Mouse (Mus musculus) kidney, embryonic 16.5 days (tissue): ENCODE data around the gene Prkg2. TPM values are rescaled to one million over a fixed set of nuclear protein-coding genes. Genes with fewer than 3 reads are reported as not detected.

Experiments
- ATAC-seq: fragments of 200-750 bp; cut with Nextera tagmentation; 2 replicates; pipeline ENCODE4 v1.8.0; 2017; ENCODE audit warnings: moderate TSS enrichment; ENCODE audit not compliant: low FRiP score, low TSS enrichment
- H3K27ac ChIP-seq: fragments of 300-500 bp; sonication (generic); 2 replicates; pipeline ENCODE4 v1.5.1; 2014; ENCODE audit warnings: low read length
- H3K27me3 ChIP-seq: fragments of 300-500 bp; sonication (generic); 2 replicates; pipeline ENCODE4 v1.6.1; 2014; ENCODE audit warnings: low read length, control low read depth, mixed read lengths; ENCODE audit not compliant: insufficient read depth
- H3K36me3 ChIP-seq: fragments of 300-500 bp; sonication (generic); 2 replicates; pipeline ENCODE4 v1.6.1; 2014; ENCODE audit warnings: low read length, control low read depth, mixed read lengths; ENCODE audit not compliant: insufficient read depth
- H3K4me1 ChIP-seq: fragments of 300-500 bp; sonication (generic); 2 replicates; pipeline ENCODE4 v1.6.1; 2014; ENCODE audit warnings: low read length, control low read depth, mixed read lengths; ENCODE audit not compliant: insufficient read depth
- H3K4me2 ChIP-seq: fragments of 300-500 bp; sonication (generic); replicated peaks from 2 replicates; pipeline ENCODE4 v1.6.1; 2014; ENCODE audit warnings: low read depth, low read length
- H3K4me3 ChIP-seq: fragments of 300-500 bp; sonication (generic); 2 replicates; pipeline ENCODE4 v1.5.1; 2014; ENCODE audit warnings: mild to moderate bottlenecking, low read length
- H3K9ac ChIP-seq: fragments of 300-500 bp; sonication (generic); replicated peaks from 2 replicates; pipeline ENCODE4 v1.6.1; 2014; ENCODE audit warnings: low read length
- H3K9me3 ChIP-seq: fragments of 300-500 bp; sonication (generic); 2 replicates; pipeline ENCODE4 v1.6.1; 2016; ENCODE audit warnings: low read length, control low read depth
- WGBS: fragments of 180-500 bp; shearing (Covaris S2); extraction: QIAGEN DNeasy Blood & Tissue Kit; methylation state at CpG from one replicate; pipeline ENCODE4 v1.1.7; 2014; 5-methylcytosine and 5-hydroxymethylcytosine counted together
- polyA plus RNA-seq: library from polyadenylated mRNA; unstranded; fragments of >200 nt; fragmentation: Nextera tagmentation; extraction: Ambion mirVana; gene quantifications from 2 replicates; pipeline ENCODE4 v1.2.1, GENCODE M21; 2015

The Prkg2 gene
- polyA plus RNA-seq, 1 experiment from 2014 or later, result 2.4 TPM

GRCm38 (mm10) chr5:98985077-98985476 lies 52.1 kb downstream of the Prkg2 start:
- ATAC-seq, result no peak
- H3K4me2 ChIP-seq, result no peak overlapping the region
- H3K9ac ChIP-seq, result no peak overlapping the region
- H3K4me3 ChIP-seq, result no peak overlapping the region
- H3K36me3 ChIP-seq, result no peaks in the 10 kb centered on the region
- H3K27me3 ChIP-seq, result no peaks in the 10 kb centered on the region
- H3K9me3 ChIP-seq, result no peaks in the 10 kb centered on the region
- no peak overlapping the region for H3K27ac ChIP-seq
- WGBS, result 88% methylated on average over 3 of the region's 3 CpGs
- no peaks in the 10 kb centered on the region; the same call in 1 of the 2 replicates for H3K4me1 ChIP-seq

DNA sequence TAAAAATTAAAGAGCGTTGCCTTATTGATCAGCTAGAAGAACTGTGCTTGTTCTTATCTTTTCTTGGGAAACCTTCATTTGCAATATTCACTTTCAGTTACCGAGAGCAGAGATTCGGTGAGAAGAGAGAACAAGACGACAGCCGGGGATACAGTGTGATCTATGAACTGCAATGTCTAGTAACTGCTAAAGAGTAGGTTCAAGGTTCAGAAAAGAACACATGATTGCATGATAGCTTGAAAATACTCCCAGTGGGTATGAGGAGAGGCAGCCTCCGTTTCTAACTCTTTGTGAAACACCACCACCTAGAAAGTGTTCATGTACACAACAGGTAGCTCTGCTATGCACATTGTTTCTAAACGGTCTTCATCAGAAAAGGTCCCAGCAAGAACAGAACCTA lies 55.8 kb downstream of the Prkg2 start:
- Histone ChIP-seq H3K4me3 (no peak overlapping the region), H3K36me3 (no peaks in the 10 kb centered on the region), H3K9ac (no peak overlapping the region), H3K4me1 (no peaks in the 10 kb centered on the region; the same call in 1 of the 2 replicates), H3K9me3 (no peaks in the 10 kb centered on the region), H3K27me3 (no peaks in the 10 kb centered on the region), H3K4me2 (no peak overlapping the region), H3K27ac (no peak overlapping the region)
- ATAC-seq, result no peak
- WGBS, result 83% methylated on average over 7 of the region's 7 CpGs

GRCm38 (mm10) chr5:98978316-98978715 lies 58.8 kb downstream of the Prkg2 start:
- Histone ChIP-seq H3K36me3 (no peaks in the 10 kb centered on the region), H3K27ac (no peak overlapping the region), H3K4me2 (no peak overlapping the region), H3K9ac (no peak overlapping the region), H3K4me3 (no peak overlapping the region), H3K9me3 (no peaks in the 10 kb centered on the region), H3K27me3 (no peaks in the 10 kb centered on the region), H3K4me1 (no peaks in the 10 kb centered on the region)
- WGBS, result 77% methylated on average over 6 of the region's 6 CpGs
- no peak for ATAC-seq

GRCm38 (mm10) chr5:98975877-98976672 lies 61.1 kb downstream of the Prkg2 start:
- H3K27me3 ChIP-seq, result no peaks in the 10 kb centered on the region
- H3K4me3 ChIP-seq, result no peak overlapping the region
- H3K27ac ChIP-seq, result no peak overlapping the region
- H3K9me3 ChIP-seq, result no peaks in the 10 kb centered on the region
- no peaks in the 10 kb centered on the region for H3K36me3 ChIP-seq
- no peaks in the 10 kb centered on the region for H3K4me1 ChIP-seq
- H3K9ac ChIP-seq, result no peak overlapping the region
- no peak overlapping the region for H3K4me2 ChIP-seq
- no peak for ATAC-seq
- WGBS, result 78% methylated on average over 10 of the region's 10 CpGs

DNA sequence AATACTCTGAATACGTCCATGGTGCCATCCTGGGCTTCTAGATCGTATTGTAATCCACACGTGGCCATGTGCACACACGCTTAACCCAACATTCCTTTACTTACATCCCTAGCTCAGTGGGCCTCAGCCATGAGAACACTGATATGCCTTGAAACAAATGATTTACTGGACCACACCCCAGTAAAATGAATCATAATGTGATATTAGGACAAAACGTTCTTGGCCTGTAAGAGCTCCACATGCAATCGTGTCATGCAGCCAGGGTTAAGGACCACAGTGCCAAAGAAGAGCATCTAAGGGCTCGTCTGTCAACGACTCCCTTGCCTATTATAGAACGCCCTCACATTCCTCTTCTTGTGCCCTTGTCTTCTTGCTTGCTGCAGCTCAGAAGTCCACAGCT lies 70.5 kb downstream of the Prkg2 start:
- WGBS, result 76% methylated on average over 9 of the region's 9 CpGs
- no peak overlapping the region for H3K4me3 ChIP-seq
- H3K9me3 ChIP-seq, result no peaks in the 10 kb centered on the region
- H3K4me1 ChIP-seq, result peaks cover 3% of the 10 kb centered on the region; the same call in 1 of the 2 replicates
- no peak overlapping the region for H3K9ac ChIP-seq
- no peaks in the 10 kb centered on the region for H3K27me3 ChIP-seq
- no peak for ATAC-seq
- H3K36me3 ChIP-seq, result no peaks in the 10 kb centered on the region
- H3K27ac ChIP-seq, result no peak overlapping the region
- H3K4me2 ChIP-seq, result no peak overlapping the region

- no peaks in the 10 kb centered on the region for H3K27me3 ChIP-seq
- no peak overlapping the region for H3K27ac ChIP-seq
- no peak overlapping the region for H3K4me3 ChIP-seq
- H3K4me2 ChIP-seq, result no peak overlapping the region
- H3K9ac ChIP-seq, result no peak overlapping the region
- H3K9me3 ChIP-seq, result no peaks in the 10 kb centered on the region
- H3K4me1 ChIP-seq, result peaks cover 3% of the 10 kb centered on the region; the same call in 1 of the 2 replicates
- ATAC-seq, result no peak
- no peaks in the 10 kb centered on the region for H3K36me3 ChIP-seq
- WGBS, result 59% methylated on average over 4 of the region's 4 CpGs
Measured at GRCm38 (mm10) chr5:98965139-98965538, 72.0 kb downstream of the Prkg2 start.

- Histone ChIP-seq H3K27me3 (no peaks in the 10 kb centered on the region), H3K4me1 (peaks cover 3% of the 10 kb centered on the region; the same call in 1 of the 2 replicates), H3K9me3 (no peaks in the 10 kb centered on the region), H3K9ac (no peak overlapping the region), H3K4me3 (no peak overlapping the region), H3K4me2 (no peak overlapping the region), H3K36me3 (no peaks in the 10 kb centered on the region), H3K27ac (no peak overlapping the region)
- 40% methylated on average over 6 of the region's 6 CpGs for WGBS
- no peak for ATAC-seq
Measured at GRCm38 (mm10) chr5:98964367-98964766, 72.8 kb downstream of the Prkg2 start.

- Histone ChIP-seq H3K4me3 (no peak overlapping the region), H3K27ac (no peak overlapping the region), H3K36me3 (no peaks in the 10 kb centered on the region), H3K9me3 (no peaks in the 10 kb centered on the region), H3K4me1 (peaks cover 3% of the 10 kb centered on the region; the same call in 1 of the 2 replicates), H3K27me3 (no peaks in the 10 kb centered on the region), H3K9ac (no peak overlapping the region), H3K4me2 (no peak overlapping the region)
- 13% methylated on average over 2 of the region's 2 CpGs for WGBS
- ATAC-seq, result peak; percentile 61; the same call in 1 of the 2 replicates
Measured at GRCm38 (mm10) chr5:98962472-98962871, 74.7 kb downstream of the Prkg2 start.

DNA sequence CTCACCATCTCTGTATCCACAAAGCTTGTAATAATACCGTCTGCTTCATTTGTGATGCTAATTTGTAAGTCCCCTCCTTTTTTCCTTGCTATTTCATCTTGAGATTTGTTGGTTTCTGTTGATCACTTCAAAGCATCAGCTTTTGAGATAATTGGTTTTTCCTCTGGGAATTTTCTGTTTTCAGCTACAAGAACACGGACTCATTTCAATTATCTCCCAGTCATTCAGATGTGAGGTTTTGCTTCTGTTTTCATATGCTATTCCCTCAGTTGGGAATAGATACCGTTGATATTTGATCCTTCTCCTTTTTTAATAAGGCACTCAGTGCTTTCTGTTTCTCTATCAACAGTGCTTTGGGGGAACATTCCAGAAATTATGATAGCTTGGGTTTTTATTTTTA lies 81.6 kb downstream of the Prkg2 start:
- H3K27me3 ChIP-seq, result no peaks in the 10 kb centered on the region
- no peaks in the 10 kb centered on the region for H3K9me3 ChIP-seq
- H3K36me3 ChIP-seq, result no peaks in the 10 kb centered on the region
- no peak overlapping the region for H3K4me3 ChIP-seq
- H3K4me1 ChIP-seq, result no peaks in the 10 kb centered on the region
- H3K4me2 ChIP-seq, result no peak overlapping the region
- WGBS, result 71% methylated on average over 3 of the region's 3 CpGs
- H3K27ac ChIP-seq, result no peak overlapping the region
- ATAC-seq, result no peak
- H3K9ac ChIP-seq, result no peak overlapping the region

DNA sequence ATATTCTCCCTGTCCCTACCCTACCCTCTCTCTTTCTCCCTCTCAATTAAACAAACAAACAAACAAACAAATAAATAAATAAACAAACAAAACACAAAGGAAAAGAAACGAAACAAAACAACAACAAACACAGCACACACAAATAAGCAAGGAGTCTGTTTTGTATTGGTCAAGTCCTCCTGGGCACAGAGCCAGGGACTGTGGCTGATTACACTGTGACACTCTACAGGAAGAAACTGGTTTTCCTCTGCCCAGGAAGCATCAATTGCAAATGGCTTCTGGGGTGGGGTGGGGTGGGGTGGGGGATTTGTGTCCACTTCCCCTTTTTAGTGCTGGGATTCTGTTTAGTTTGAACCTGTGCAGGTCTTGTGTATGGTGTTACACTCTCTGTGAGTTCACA lies 83.8 kb downstream of the Prkg2 start:
- Histone ChIP-seq H3K9ac (no peak overlapping the region), H3K9me3 (no peaks in the 10 kb centered on the region), H3K27me3 (no peaks in the 10 kb centered on the region), H3K4me3 (no peak overlapping the region), H3K4me2 (no peak overlapping the region), H3K4me1 (no peaks in the 10 kb centered on the region), H3K36me3 (no peaks in the 10 kb centered on the region), H3K27ac (no peak overlapping the region)
- 65% methylated on average over 1 of the region's 1 CpGs for WGBS
- ATAC-seq, result no peak
